Mouse (Mus musculus): Measurements from ENCODE around the gene Rbm47. TPM values are rescaled to one million over a fixed set of nuclear protein-coding genes. Genes with fewer than 3 reads are reported as not detected.
A peak's percentile ranks its signal among the peaks of the same experiment; 100 is the strongest.

Rbm47 gene
- total and polyA plus RNA-seq, 3 experiments, result 1.9 to 3.5 (median 2.2) TPM

- no peaks in the 10 kb centered on the region for H3K36me3 ChIP-seq (ENCODE audit: control insufficient read depth, insufficient read depth, low read length)
- H3K27ac ChIP-seq, result no peak overlapping the region
- H3K4me3 ChIP-seq, result no peak overlapping the region
- 92% methylated on average over 1 of the region's 1 CpGs for WGBS
- H3K79me2 ChIP-seq (replicated peaks; ENCODE audit: control insufficient read depth, insufficient read depth, low read length), result no peaks in the 10 kb centered on the region
- H3K27me3 ChIP-seq (ENCODE audit: control insufficient read depth, insufficient read depth, low read length), result no peaks in the 10 kb centered on the region
- no peak overlapping the region for H3K9ac ChIP-seq (ENCODE audit: low read depth, low read length)
- intact Hi-C loops (cut with DNase I), result no loop called here
- DNase-seq, result no peak
- TF ChIP-seq POLR2A (IDR thresholded peaks at IDR 0.05; ENCODE audit: insufficient read depth, low read depth, low read length) (no peak), CTCF (IDR thresholded peaks at IDR 0.05) (no peak), EP300 (IDR thresholded peaks at IDR 0.05; ENCODE audit: insufficient read depth, low read depth, low read length) (no peak)
- peaks cover 3% of the 10 kb centered on the region; the same call in 1 of the 2 replicates for H3K4me1 ChIP-seq (ENCODE audit: control insufficient read depth, insufficient read depth, low read length)
These were observed 86.6 kb downstream of the Rbm47 start for GRCm38 (mm10) chr5:66086304-66086703.

GRCm38 (mm10) chr5:66085478-66085877 is 87.4 kb downstream of the Rbm47 start:
- Histone ChIP-seq H3K36me3 (ENCODE audit: control insufficient read depth, insufficient read depth, low read length) (no peaks in the 10 kb centered on the region), H3K27me3 (ENCODE audit: control insufficient read depth, insufficient read depth, low read length) (no peaks in the 10 kb centered on the region), H3K9ac (ENCODE audit: low read depth, low read length) (no peak overlapping the region), H3K79me2 (replicated peaks; ENCODE audit: control insufficient read depth, insufficient read depth, low read length) (no peaks in the 10 kb centered on the region), H3K4me1 (ENCODE audit: control insufficient read depth, insufficient read depth, low read length) (peaks cover 3% of the 10 kb centered on the region; the same call in 1 of the 2 replicates), H3K27ac (no peak overlapping the region), H3K4me3 (no peak overlapping the region)
- 44% methylated on average over 4 of the region's 4 CpGs for WGBS
- TF ChIP-seq POLR2A (IDR thresholded peaks at IDR 0.05; ENCODE audit: insufficient read depth, low read depth, low read length), result no peak
- no peak for TF ChIP-seq EP300 (IDR thresholded peaks at IDR 0.05; ENCODE audit: insufficient read depth, low read depth, low read length)
- no peak for TF ChIP-seq CTCF (IDR thresholded peaks at IDR 0.05)
- DNase-seq, result no peak
- intact Hi-C loops (cut with DNase I), result no loop called here

- Histone ChIP-seq H3K9ac (ENCODE audit: low read depth, low read length) (no peak overlapping the region), H3K27me3 (ENCODE audit: control insufficient read depth, insufficient read depth, low read length) (no peaks in the 10 kb centered on the region), H3K4me1 (ENCODE audit: control insufficient read depth, insufficient read depth, low read length) (no peaks in the 10 kb centered on the region), H3K4me3 (no peak overlapping the region), H3K79me2 (replicated peaks; ENCODE audit: control insufficient read depth, insufficient read depth, low read length) (no peaks in the 10 kb centered on the region), H3K27ac (no peak overlapping the region), H3K36me3 (ENCODE audit: control insufficient read depth, insufficient read depth, low read length) (no peaks in the 10 kb centered on the region)
- intact Hi-C loops (cut with DNase I), result no loop called here
- 85% methylated on average over 3 of the region's 3 CpGs for WGBS
- TF ChIP-seq CTCF (IDR thresholded peaks at IDR 0.05) (no peak), EP300 (IDR thresholded peaks at IDR 0.05; ENCODE audit: insufficient read depth, low read depth, low read length) (no peak), POLR2A (IDR thresholded peaks at IDR 0.05; ENCODE audit: insufficient read depth, low read depth, low read length) (no peak)
- DNase-seq, result no peak
These were observed 88.4 kb downstream of the Rbm47 start for GRCm38 (mm10) chr5:66084541-66084940.

- DNase-seq, result peak; percentile 49 to 61
These were observed 89.6 kb downstream of the Rbm47 start for GRCm38 (mm10) chr5:66083350-66083749.

GRCm38 (mm10) chr5:66082229-66082572 is 90.7 kb downstream of the Rbm47 start:
- Histone ChIP-seq H3K36me3 (ENCODE audit: control insufficient read depth, insufficient read depth, low read length) (no peaks in the 10 kb centered on the region), H3K4me1 (ENCODE audit: control insufficient read depth, insufficient read depth, low read length) (no peaks in the 10 kb centered on the region; the same call in 1 of the 2 replicates), H3K4me3 (no peak overlapping the region), H3K27me3 (ENCODE audit: control insufficient read depth, insufficient read depth, low read length) (no peaks in the 10 kb centered on the region), H3K27ac (no peak overlapping the region), H3K9ac (ENCODE audit: low read depth, low read length) (no peak overlapping the region), H3K79me2 (replicated peaks; ENCODE audit: control insufficient read depth, insufficient read depth, low read length) (no peaks in the 10 kb centered on the region)
- no peak for TF ChIP-seq EP300 (IDR thresholded peaks at IDR 0.05; ENCODE audit: insufficient read depth, low read depth, low read length)
- TF ChIP-seq POLR2A (IDR thresholded peaks at IDR 0.05; ENCODE audit: insufficient read depth, low read depth, low read length), result no peak
- no peak for TF ChIP-seq CTCF (IDR thresholded peaks at IDR 0.05)
- WGBS, result 77% methylated on average over 11 of the region's 11 CpGs
- DNase-seq, result no peak
- intact Hi-C loops (cut with DNase I), result no loop called here

More at GRCm38 (mm10) chr5:66083350-66083749, 89.6 kb downstream of the Rbm47 start:
- intact Hi-C loops (cut with DNase I), result no loop called here
- 41% methylated on average over 7 of the region's 7 CpGs for WGBS
- H3K27ac ChIP-seq, result no peak overlapping the region
- H3K4me3 ChIP-seq, result no peak overlapping the region
- no peaks in the 10 kb centered on the region for H3K27me3 ChIP-seq (ENCODE audit: control insufficient read depth, insufficient read depth, low read length)
- H3K79me2 ChIP-seq (replicated peaks; ENCODE audit: control insufficient read depth, insufficient read depth, low read length), result no peaks in the 10 kb centered on the region
- H3K36me3 ChIP-seq (ENCODE audit: control insufficient read depth, insufficient read depth, low read length), result no peaks in the 10 kb centered on the region
- no peak overlapping the region for H3K9ac ChIP-seq (ENCODE audit: low read depth, low read length)
- no peaks in the 10 kb centered on the region for H3K4me1 ChIP-seq (ENCODE audit: control insufficient read depth, insufficient read depth, low read length)
- no peak for TF ChIP-seq POLR2A (IDR thresholded peaks at IDR 0.05; ENCODE audit: insufficient read depth, low read depth, low read length)
- TF ChIP-seq EP300 (IDR thresholded peaks at IDR 0.05; ENCODE audit: insufficient read depth, low read depth, low read length), result no peak
- TF ChIP-seq CTCF (IDR thresholded peaks at IDR 0.05), result peak; percentile 72

- no peak overlapping the region for H3K4me3 ChIP-seq
- DNase-seq, result no peak
- H3K27me3 ChIP-seq (ENCODE audit: control insufficient read depth, insufficient read depth, low read length), result no peaks in the 10 kb centered on the region
- no peaks in the 10 kb centered on the region for H3K79me2 ChIP-seq (replicated peaks; ENCODE audit: control insufficient read depth, insufficient read depth, low read length)
- TF ChIP-seq POLR2A (IDR thresholded peaks at IDR 0.05; ENCODE audit: insufficient read depth, low read depth, low read length) (no peak), EP300 (IDR thresholded peaks at IDR 0.05; ENCODE audit: insufficient read depth, low read depth, low read length) (no peak), CTCF (IDR thresholded peaks at IDR 0.05) (no peak)
- intact Hi-C loops (cut with DNase I), result no loop called here
- WGBS, result 79% methylated on average over 19 of the region's 19 CpGs
- no peaks in the 10 kb centered on the region; the same call in 1 of the 2 replicates for H3K4me1 ChIP-seq (ENCODE audit: control insufficient read depth, insufficient read depth, low read length)
- no peak overlapping the region for H3K9ac ChIP-seq (ENCODE audit: low read depth, low read length)
- no peaks in the 10 kb centered on the region for H3K36me3 ChIP-seq (ENCODE audit: control insufficient read depth, insufficient read depth, low read length)
- no peak overlapping the region for H3K27ac ChIP-seq
These were observed 91.3 kb downstream of the Rbm47 start for GRCm38 (mm10) chr5:66081443-66082228.

Measured in heart, adult 2 months (tissue).